Mouse (Mus musculus): ENCODE measurements around the gene Ttc8. TPM values are rescaled to one million over a fixed set of nuclear protein-coding genes. Genes with fewer than 3 reads are reported as not detected.

Ttc8 gene
- 10.8 and 12.7 TPM in 2 replicates for polyA plus RNA-seq (2014; fragmentation: Nextera tagmentation; extraction: Ambion mirVana)

- peak within 1 kb of the TSS; percentile 77 for H3K4me2 ChIP-seq
- peak; percentile 99 for ATAC-seq (replicated peaks; ENCODE audit: low FRiP score)
- no peaks in the 10 kb centered on the region for H3K36me3 ChIP-seq (ENCODE audit: control insufficient read depth, insufficient read depth, low read length)
- WGBS: 1% methylated on average over 35 of the region's 35 CpGs
- H3K27ac ChIP-seq (ENCODE audit: low read depth, low read length): no peak within 1 kb of the TSS
- peak; percentile 86 for DNase-seq (ENCODE audit: low spot score)
- peak within 1 kb of the TSS; percentile 60 for H3K4me3 ChIP-seq (ENCODE audit: low read depth, low read length)
- H3K4me1 ChIP-seq (replicated peaks; ENCODE audit: control insufficient read depth, insufficient read depth, low read length): no peaks in the 10 kb centered on the region
- H3K9me3 ChIP-seq (ENCODE audit: control insufficient read depth, low read length): no peaks in the 10 kb centered on the region
- H3K27me3 ChIP-seq (replicated peaks; ENCODE audit: control insufficient read depth, insufficient read depth, low read length): peaks cover 3% of the 10 kb centered on the region
- peak within 1 kb of the TSS; percentile 63 for H3K9ac ChIP-seq (ENCODE audit: low read depth, low read length)
These were observed at the start of gene Ttc8 for GRCm38 (mm10) chr12:98920194-98920991. Gene Ttc8, plus strand, starts transcription at chr12:98920574.

GRCm38 (mm10) chr12:98872836-98873235 lies 47.5 kb upstream of the Ttc8 start:
- no peak overlapping the region for H3K4me3 ChIP-seq (ENCODE audit: low read depth, low read length)
- H3K9ac ChIP-seq (ENCODE audit: low read depth, low read length): no peak overlapping the region
- H3K9me3 ChIP-seq (ENCODE audit: control insufficient read depth, low read length): no peaks in the 10 kb centered on the region
- H3K36me3 ChIP-seq (ENCODE audit: control insufficient read depth, insufficient read depth, low read length): no peaks in the 10 kb centered on the region
- no peak overlapping the region for H3K4me2 ChIP-seq
- no peak overlapping the region for H3K27ac ChIP-seq (ENCODE audit: low read depth, low read length)
- ATAC-seq (replicated peaks; ENCODE audit: low FRiP score) (no peak), DNase-seq (ENCODE audit: low spot score) (no peak)
- no peaks in the 10 kb centered on the region for H3K4me1 ChIP-seq (replicated peaks; ENCODE audit: control insufficient read depth, insufficient read depth, low read length)
- no peaks in the 10 kb centered on the region for H3K27me3 ChIP-seq (replicated peaks; ENCODE audit: control insufficient read depth, insufficient read depth, low read length)
- 92% methylated on average over 10 of the region's 10 CpGs for WGBS

GRCm38 (mm10) chr12:98875216-98875615 lies 45.2 kb upstream of the Ttc8 start:
- Histone ChIP-seq H3K27ac (ENCODE audit: low read depth, low read length) (no peak overlapping the region), H3K9me3 (ENCODE audit: control insufficient read depth, low read length) (no peaks in the 10 kb centered on the region), H3K4me2 (no peak overlapping the region), H3K4me1 (replicated peaks; ENCODE audit: control insufficient read depth, insufficient read depth, low read length) (no peaks in the 10 kb centered on the region), H3K4me3 (ENCODE audit: low read depth, low read length) (no peak overlapping the region), H3K27me3 (replicated peaks; ENCODE audit: control insufficient read depth, insufficient read depth, low read length) (no peaks in the 10 kb centered on the region), H3K36me3 (ENCODE audit: control insufficient read depth, insufficient read depth, low read length) (no peaks in the 10 kb centered on the region), H3K9ac (ENCODE audit: low read depth, low read length) (no peak overlapping the region)
- 64% methylated on average over 2 of the region's 2 CpGs for WGBS
- DNase-seq (ENCODE audit: low spot score) (no peak), ATAC-seq (replicated peaks; ENCODE audit: low FRiP score) (no peak)

- 81% methylated on average over 1 of the region's 1 CpGs for WGBS
- no peak for DNase-seq (ENCODE audit: low spot score)
- no peak overlapping the region for H3K4me2 ChIP-seq
These were observed 41.7 kb upstream of the Ttc8 start for GRCm38 (mm10) chr12:98878693-98879092.

GRCm38 (mm10) chr12:98881796-98882195 lies 38.6 kb upstream of the Ttc8 start:
- no peaks in the 10 kb centered on the region for H3K36me3 ChIP-seq (ENCODE audit: control insufficient read depth, insufficient read depth, low read length)
- H3K4me3 ChIP-seq (ENCODE audit: low read depth, low read length): no peak overlapping the region
- H3K27me3 ChIP-seq (replicated peaks; ENCODE audit: control insufficient read depth, insufficient read depth, low read length): no peaks in the 10 kb centered on the region
- no peak for DNase-seq (ENCODE audit: low spot score)
- no peak overlapping the region for H3K27ac ChIP-seq (ENCODE audit: low read depth, low read length)
- H3K4me2 ChIP-seq: no peak overlapping the region
- no peak overlapping the region for H3K9ac ChIP-seq (ENCODE audit: low read depth, low read length)
- H3K4me1 ChIP-seq (replicated peaks; ENCODE audit: control insufficient read depth, insufficient read depth, low read length): no peaks in the 10 kb centered on the region
- ATAC-seq (replicated peaks; ENCODE audit: low FRiP score): no peak
- WGBS: 82% methylated on average over 5 of the region's 5 CpGs
- H3K9me3 ChIP-seq (ENCODE audit: control insufficient read depth, low read length): no peaks in the 10 kb centered on the region

More at GRCm38 (mm10) chr12:98878693-98879092, 41.7 kb upstream of the Ttc8 start:
- no peaks in the 10 kb centered on the region for H3K9me3 ChIP-seq (ENCODE audit: control insufficient read depth, low read length)
- H3K4me1 ChIP-seq (replicated peaks; ENCODE audit: control insufficient read depth, insufficient read depth, low read length): no peaks in the 10 kb centered on the region
- ATAC-seq (replicated peaks; ENCODE audit: low FRiP score): no peak
- H3K9ac ChIP-seq (ENCODE audit: low read depth, low read length): no peak overlapping the region
- H3K4me3 ChIP-seq (ENCODE audit: low read depth, low read length): no peak overlapping the region
- H3K27me3 ChIP-seq (replicated peaks; ENCODE audit: control insufficient read depth, insufficient read depth, low read length): no peaks in the 10 kb centered on the region
- no peak overlapping the region for H3K27ac ChIP-seq (ENCODE audit: low read depth, low read length)
- H3K36me3 ChIP-seq (ENCODE audit: control insufficient read depth, insufficient read depth, low read length): no peaks in the 10 kb centered on the region

- Histone ChIP-seq H3K9ac (ENCODE audit: low read depth, low read length) (no peak overlapping the region), H3K27me3 (replicated peaks; ENCODE audit: control insufficient read depth, insufficient read depth, low read length) (no peaks in the 10 kb centered on the region), H3K4me2 (no peak overlapping the region), H3K9me3 (ENCODE audit: control insufficient read depth, low read length) (no peaks in the 10 kb centered on the region), H3K36me3 (ENCODE audit: control insufficient read depth, insufficient read depth, low read length) (no peaks in the 10 kb centered on the region), H3K27ac (ENCODE audit: low read depth, low read length) (no peak overlapping the region), H3K4me3 (ENCODE audit: low read depth, low read length) (no peak overlapping the region), H3K4me1 (replicated peaks; ENCODE audit: control insufficient read depth, insufficient read depth, low read length) (no peaks in the 10 kb centered on the region)
- DNase-seq (ENCODE audit: low spot score) (no peak), ATAC-seq (replicated peaks; ENCODE audit: low FRiP score) (no peak)
- WGBS: 0% methylated on average over 1 of the region's 1 CpGs
These were observed 35.9 kb upstream of the Ttc8 start for GRCm38 (mm10) chr12:98884515-98884914.

GRCm38 (mm10) chr12:98896761-98897160 lies 23.6 kb upstream of the Ttc8 start:
- H3K4me2 ChIP-seq: no peak overlapping the region
- ATAC-seq (replicated peaks; ENCODE audit: low FRiP score) (no peak), DNase-seq (ENCODE audit: low spot score) (no peak)
- no peak overlapping the region for H3K27ac ChIP-seq (ENCODE audit: low read depth, low read length)
- no peak overlapping the region for H3K9ac ChIP-seq (ENCODE audit: low read depth, low read length)
- H3K9me3 ChIP-seq (ENCODE audit: control insufficient read depth, low read length): no peaks in the 10 kb centered on the region
- 60% methylated on average over 1 of the region's 1 CpGs for WGBS
- H3K36me3 ChIP-seq (ENCODE audit: control insufficient read depth, insufficient read depth, low read length): no peaks in the 10 kb centered on the region
- H3K27me3 ChIP-seq (replicated peaks; ENCODE audit: control insufficient read depth, insufficient read depth, low read length): peaks cover 11% of the 10 kb centered on the region
- no peaks in the 10 kb centered on the region; the same call in 1 of the 2 replicates for H3K4me1 ChIP-seq (replicated peaks; ENCODE audit: control insufficient read depth, insufficient read depth, low read length)
- no peak overlapping the region for H3K4me3 ChIP-seq (ENCODE audit: low read depth, low read length)

GRCm38 (mm10) chr12:98899676-98900075 lies 20.7 kb upstream of the Ttc8 start:
- no peak for ATAC-seq (replicated peaks; ENCODE audit: low FRiP score)
- no peaks in the 10 kb centered on the region; the same call in 1 of the 2 replicates for H3K4me1 ChIP-seq (replicated peaks; ENCODE audit: control insufficient read depth, insufficient read depth, low read length)
- no peak overlapping the region for H3K9ac ChIP-seq (ENCODE audit: low read depth, low read length)
- no peak for DNase-seq (ENCODE audit: low spot score)
- no peak overlapping the region for H3K4me3 ChIP-seq (ENCODE audit: low read depth, low read length)
- H3K4me2 ChIP-seq: 0 out of 2 replicates have a peak overlapping the region, but pooled peaks have one; percentile 97
- H3K27me3 ChIP-seq (replicated peaks; ENCODE audit: control insufficient read depth, insufficient read depth, low read length): peaks cover 11% of the 10 kb centered on the region
- H3K9me3 ChIP-seq (ENCODE audit: control insufficient read depth, low read length): no peaks in the 10 kb centered on the region
- 80% methylated on average over 6 of the region's 6 CpGs for WGBS
- H3K36me3 ChIP-seq (ENCODE audit: control insufficient read depth, insufficient read depth, low read length): no peaks in the 10 kb centered on the region
- H3K27ac ChIP-seq (ENCODE audit: low read depth, low read length): no peak overlapping the region
